Mouse (Mus musculus) heart, adult 2 months (tissue): ENCODE measurements around the gene Rreb1.

Experiments used
- CTCF ChIP-seq: fragments of 200-600 bp; IDR thresholded peaks from 2 replicates; pipeline ENCODE4 v1.8.1; 2022; ENCODE audit warnings: antibody characterized with exemption, mild to moderate bottlenecking, moderate library complexity
- POLR2A ChIP-seq: fragments of 200-500 bp; IDR thresholded peaks from 2 replicates; pipeline ENCODE4 v1.6.1; 2011; ENCODE audit warnings: mild to moderate bottlenecking, low read depth, low read length, control low read depth; ENCODE audit not compliant: insufficient read depth

DNA sequence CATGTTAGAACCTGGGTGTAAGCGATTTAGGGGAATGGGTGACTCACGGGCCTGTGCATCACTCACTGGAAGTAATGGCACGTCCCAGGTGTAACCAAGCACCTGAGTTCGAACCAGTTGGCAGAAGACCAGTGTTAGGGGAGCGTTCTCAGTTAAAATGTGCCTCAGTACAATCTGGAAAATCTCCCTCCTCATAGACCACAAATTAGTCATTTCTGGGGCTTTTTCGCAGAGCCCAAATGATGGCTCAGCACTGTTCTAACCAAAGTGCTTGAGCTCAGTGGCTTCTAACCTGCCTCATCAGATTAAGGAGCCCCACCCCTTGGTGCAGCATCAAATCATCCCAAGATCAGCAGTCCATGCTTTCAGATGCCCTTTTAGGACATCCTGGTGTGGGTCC lies 5.5 kb downstream of the Rreb1 start:
- TF ChIP-seq POLR2A = no peak
- no peak for TF ChIP-seq CTCF
